In the genomic region with DNA sequence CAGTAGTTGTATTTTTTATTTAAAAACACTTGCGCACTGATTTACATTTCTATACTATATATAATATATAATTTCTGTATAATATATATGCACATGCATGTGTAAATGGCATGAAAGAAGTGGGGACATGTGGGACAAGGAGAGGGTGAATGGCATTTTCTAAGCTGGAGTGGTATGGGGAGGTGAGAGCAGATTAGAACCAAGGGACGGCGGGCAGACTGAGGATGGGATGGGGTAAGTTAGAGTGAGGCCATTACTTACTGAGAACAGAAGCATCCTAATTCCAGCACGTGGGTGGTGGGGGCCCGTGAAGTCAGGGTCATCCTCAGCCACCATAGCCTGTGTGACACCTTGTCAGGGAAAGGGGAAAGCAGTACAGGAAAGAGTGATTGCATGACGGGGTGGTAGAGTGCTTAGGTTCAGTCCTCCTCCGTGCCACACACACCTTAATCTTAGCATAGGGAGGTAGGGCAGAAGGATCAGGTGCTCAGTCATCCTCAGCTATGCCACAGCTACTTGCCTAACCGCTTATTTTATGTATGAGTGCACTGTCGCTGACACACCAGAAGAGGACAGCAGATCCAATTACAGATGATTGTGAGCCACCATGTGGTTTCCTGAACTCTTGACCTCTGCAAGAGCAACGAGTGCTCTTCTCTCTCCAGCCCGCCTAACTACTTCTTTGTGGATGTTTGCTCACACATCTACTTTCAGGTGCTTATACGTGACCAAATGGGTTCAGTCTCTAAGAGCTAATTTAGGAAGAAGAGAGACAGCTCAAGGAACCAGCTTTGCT, we compare ENCODE assay signal across 12 mouse cellular contexts. TPM values are rescaled to one million over a fixed set of nuclear protein-coding genes. Genes with fewer than 3 reads are reported as not detected.
DNase-seq lines count a peak whose midpoint lies in the region; ATAC-seq and TF ChIP-seq lines count a peak whose summit lies in the region.
"Had no signal": no experiment of that assay in that cellular context is flagged by ENCODE, and none has a peak within 500 bp of the region (broad histone marks: within the 10 kb centered on the region; RNA-seq: fewer than 3 reads in every experiment).

No protein-coding gene starts in this region.

- H3K4me1 ChIP-seq in intestine, embryonic 14.5 days (replicated peaks; ENCODE audit: control insufficient read depth, insufficient read depth, low read length): no peaks in the 10 kb centered on the region
- no peaks in the 10 kb centered on the region for H3K4me1 ChIP-seq in intestine, embryonic 16.5 days (ENCODE audit: control insufficient read depth, insufficient read depth, low read length)
- peaks cover 45% of the 10 kb centered on the region for H3K4me1 ChIP-seq in E14TG2a.4 (replicated peaks; ENCODE audit: low read depth, low read length)
- no peaks in the 10 kb centered on the region for H3K4me1 ChIP-seq in hindbrain, embryonic 13.5 days (replicated peaks)
- no peaks in the 10 kb centered on the region for H3K4me1 ChIP-seq in midbrain, embryonic 16.5 days (ENCODE audit: control insufficient read depth, insufficient read depth, low read length)
- H3K4me1 ChIP-seq: limb, embryonic 13.5 days had no signal

- no peak overlapping the region for H3K27ac ChIP-seq in intestine, embryonic 14.5 days (ENCODE audit: low read depth)
- H3K27ac ChIP-seq in intestine, embryonic 16.5 days (ENCODE audit: low read length): no peak overlapping the region
- no peak overlapping the region; the same call in 1 of the 2 replicates for H3K27ac ChIP-seq in hindbrain, embryonic 13.5 days
- no peak overlapping the region for H3K27ac ChIP-seq in midbrain, embryonic 16.5 days (ENCODE audit: low read length)
- H3K27ac ChIP-seq: limb, embryonic 13.5 days had no signal

- peak; percentile 44 for TF ChIP-seq CTCF in E14TG2a.4 (conservative IDR thresholded peaks at IDR 0.05; ENCODE audit: low read length)

- no peak overlapping the region for H3K9ac ChIP-seq in intestine, embryonic 14.5 days (ENCODE audit: low read length)
- no peak overlapping the region for H3K9ac ChIP-seq in intestine, embryonic 16.5 days (ENCODE audit: low read depth, low read length)
- no peak overlapping the region for H3K9ac ChIP-seq in hindbrain, embryonic 13.5 days
- no peak overlapping the region for H3K9ac ChIP-seq in midbrain, embryonic 16.5 days (ENCODE audit: low read depth, low read length)
- H3K9ac ChIP-seq: limb, embryonic 13.5 days had no signal

- DNase-seq in intestine, embryonic 14.5 days (ENCODE audit: low spot score): no peak
- DNase-seq in ovary, adult 18-20 months (ENCODE audit: low spot score): no peak
- no peak for DNase-seq in thymus, postnatal 36 days
- DNase-seq: heart, postnatal 4 days; right cerebral cortex, postnatal 4 days had no signal

- H3K4me3 ChIP-seq in intestine, embryonic 14.5 days (ENCODE audit: low read depth, low read length): no peak overlapping the region
- no peak overlapping the region for H3K4me3 ChIP-seq in intestine, embryonic 16.5 days (ENCODE audit: low read length)
- no peak overlapping the region for H3K4me3 ChIP-seq in E14TG2a.4 (replicated peaks; ENCODE audit: low read length)
- H3K4me3 ChIP-seq in hindbrain, embryonic 13.5 days: no peak overlapping the region
- no peak overlapping the region for H3K4me3 ChIP-seq in midbrain, embryonic 16.5 days (ENCODE audit: low read depth, low read length)
- H3K4me3 ChIP-seq: limb, embryonic 13.5 days had no signal

- WGBS in intestine, embryonic 14.5 days: 55% methylated on average over 12 of the region's 12 CpGs
- 54% methylated on average over 12 of the region's 12 CpGs for WGBS in intestine, embryonic 16.5 days
- 65% methylated on average over 12 of the region's 12 CpGs for WGBS in hindbrain, embryonic 13.5 days
- WGBS in midbrain, embryonic 16.5 days: 68% methylated on average over 12 of the region's 12 CpGs

- H3K27me3 ChIP-seq in intestine, embryonic 14.5 days (replicated peaks; ENCODE audit: control insufficient read depth, insufficient read depth, low read length): no peaks in the 10 kb centered on the region
- no peaks in the 10 kb centered on the region for H3K27me3 ChIP-seq in intestine, embryonic 16.5 days (replicated peaks; ENCODE audit: control insufficient read depth, insufficient read depth, low read length)
- no peaks in the 10 kb centered on the region for H3K27me3 ChIP-seq in E14TG2a.4 (ENCODE audit: insufficient read depth, low read length)
- no peaks in the 10 kb centered on the region for H3K27me3 ChIP-seq in hindbrain, embryonic 13.5 days
- no peaks in the 10 kb centered on the region for H3K27me3 ChIP-seq in midbrain, embryonic 16.5 days (ENCODE audit: control insufficient read depth, insufficient read depth, low read depth, low read length)
- H3K27me3 ChIP-seq: limb, embryonic 13.5 days had no signal

- ATAC-seq in intestine, embryonic 14.5 days (replicated peaks; ENCODE audit: low FRiP score, low TSS enrichment, low read depth): peak; percentile 38
- no peak for ATAC-seq in intestine, embryonic 16.5 days
- ATAC-seq in hindbrain, embryonic 13.5 days (ENCODE audit: low FRiP score): 0 out of 2 replicates have a peak, but pooled peaks have one; percentile 21
- ATAC-seq in midbrain, embryonic 16.5 days: peak; percentile 39; the same call in 1 of the 2 replicates
- no peak for ATAC-seq in granulocyte monocyte progenitor cell, adult 5-6 weeks (replicated peaks; ENCODE audit: poor library complexity, severe bottlenecking)

- peaks cover 32% of the 10 kb centered on the region for H3K36me3 ChIP-seq in intestine, embryonic 14.5 days (ENCODE audit: control insufficient read depth, insufficient read depth, low read length)
- H3K36me3 ChIP-seq in intestine, embryonic 16.5 days (ENCODE audit: control insufficient read depth, insufficient read depth, low read length): peaks cover 11% of the 10 kb centered on the region
- peaks cover 51% of the 10 kb centered on the region for H3K36me3 ChIP-seq in E14TG2a.4 (ENCODE audit: insufficient read depth, low read length)
- peaks cover 35% of the 10 kb centered on the region for H3K36me3 ChIP-seq in hindbrain, embryonic 13.5 days
- peaks cover 9% of the 10 kb centered on the region for H3K36me3 ChIP-seq in midbrain, embryonic 16.5 days (ENCODE audit: control insufficient read depth, insufficient read depth, low read length)

- H3K4me2 ChIP-seq in intestine, embryonic 14.5 days (ENCODE audit: low read length): no peak overlapping the region
- no peak overlapping the region for H3K4me2 ChIP-seq in intestine, embryonic 16.5 days (ENCODE audit: low read depth, low read length)
- H3K4me2 ChIP-seq in hindbrain, embryonic 13.5 days: no peak overlapping the region
- no peak overlapping the region for H3K4me2 ChIP-seq in midbrain, embryonic 16.5 days (ENCODE audit: low read length)
- H3K4me2 ChIP-seq: limb, embryonic 13.5 days had no signal

- H3K9me3 ChIP-seq in intestine, embryonic 14.5 days (ENCODE audit: control insufficient read depth, low read length): no peaks in the 10 kb centered on the region
- H3K9me3 ChIP-seq in intestine, embryonic 16.5 days (ENCODE audit: control insufficient read depth, low read length): no peaks in the 10 kb centered on the region
- no peaks in the 10 kb centered on the region for H3K9me3 ChIP-seq in E14TG2a.4 (ENCODE audit: low read length)
- H3K9me3 ChIP-seq in hindbrain, embryonic 13.5 days: no peaks in the 10 kb centered on the region
- H3K9me3 ChIP-seq in midbrain, embryonic 16.5 days (replicated peaks; ENCODE audit: control insufficient read depth, low read length, poor library complexity, severe bottlenecking): no peaks in the 10 kb centered on the region
- H3K9me3 ChIP-seq: G1E; limb, embryonic 13.5 days had no signal

RNA-seq across cellular contexts. Expression of a gene that starts 9.3 kb away (rescaled TPM):
- not detected in 2 replicates for polyA plus RNA-seq in intestine, embryonic 14.5 days (2014; fragmentation: Nextera tagmentation; extraction: Ambion mirVana)
- not detected in 2 replicates for polyA plus RNA-seq in intestine, embryonic 16.5 days (2015; fragmentation: Nextera tagmentation; extraction: Ambion mirVana)
- polyA plus RNA-seq in hindbrain, embryonic 13.5 days (2015; fragmentation: Nextera tagmentation; extraction: Ambion mirVana): not detected in 2 replicates
- not detected in 2 replicates for polyA plus RNA-seq in midbrain, embryonic 16.5 days (2015; fragmentation: Nextera tagmentation; extraction: Ambion mirVana)
- total RNA-seq in granulocyte monocyte progenitor cell, adult 5-6 weeks (2014; fragmentation: Nextera tagmentation): not detected in 2 replicates
- total RNA-seq in granulocyte monocyte progenitor cell, adult 5-6 weeks (2017): not detected in 2 replicates
- total RNA-seq: G1E; heart, postnatal 4 days had no signal
- polyA plus RNA-seq: G1E had no signal

RNA-seq across cellular contexts. Expression of a gene that starts 28.6 kb away (rescaled TPM):
- polyA plus RNA-seq in intestine, embryonic 14.5 days (2014; fragmentation: Nextera tagmentation; extraction: Ambion mirVana): 45.5 and 49.5 TPM in 2 replicates
- polyA plus RNA-seq in intestine, embryonic 16.5 days (2015; fragmentation: Nextera tagmentation; extraction: Ambion mirVana): 35.5 and 37.9 TPM in 2 replicates
- polyA plus RNA-seq in hindbrain, embryonic 13.5 days (2015; fragmentation: Nextera tagmentation; extraction: Ambion mirVana): 235 and 244 TPM in 2 replicates
- 27.6 and 31.0 TPM in 2 replicates for polyA plus RNA-seq in midbrain, embryonic 16.5 days (2015; fragmentation: Nextera tagmentation; extraction: Ambion mirVana)
- not detected in 2 replicates for total RNA-seq in granulocyte monocyte progenitor cell, adult 5-6 weeks (2014; fragmentation: Nextera tagmentation)
- not detected in 2 replicates for total RNA-seq in granulocyte monocyte progenitor cell, adult 5-6 weeks (2017)
- polyA plus RNA-seq: G1E had no signal

RNA-seq across cellular contexts. Expression of a gene that starts 29.3 kb away (rescaled TPM):
- 8.1 and 8.2 TPM in 2 replicates for polyA plus RNA-seq in intestine, embryonic 14.5 days (2014; fragmentation: Nextera tagmentation; extraction: Ambion mirVana)
- polyA plus RNA-seq in intestine, embryonic 16.5 days (2015; fragmentation: Nextera tagmentation; extraction: Ambion mirVana): 7.1 and 7.2 TPM in 2 replicates
- 5.6 and 5.7 TPM in 2 replicates for polyA plus RNA-seq in hindbrain, embryonic 13.5 days (2015; fragmentation: Nextera tagmentation; extraction: Ambion mirVana)
- 3.5 and 3.6 TPM in 2 replicates for polyA plus RNA-seq in midbrain, embryonic 16.5 days (2015; fragmentation: Nextera tagmentation; extraction: Ambion mirVana)
- total RNA-seq in granulocyte monocyte progenitor cell, adult 5-6 weeks (2014; fragmentation: Nextera tagmentation): not detected in 2 replicates
- total RNA-seq in granulocyte monocyte progenitor cell, adult 5-6 weeks (2017): not detected in 2 replicates

RNA-seq across cellular contexts. Expression of a gene that starts 35.4 kb away (rescaled TPM):
- 100 and 104 TPM in 2 replicates for polyA plus RNA-seq in intestine, embryonic 14.5 days (2014; fragmentation: Nextera tagmentation; extraction: Ambion mirVana)
- 72.9 and 73.6 TPM in 2 replicates for polyA plus RNA-seq in intestine, embryonic 16.5 days (2015; fragmentation: Nextera tagmentation; extraction: Ambion mirVana)
- polyA plus RNA-seq in hindbrain, embryonic 13.5 days (2015; fragmentation: Nextera tagmentation; extraction: Ambion mirVana): 88.5 and 100.0 TPM in 2 replicates
- polyA plus RNA-seq in midbrain, embryonic 16.5 days (2015; fragmentation: Nextera tagmentation; extraction: Ambion mirVana): 89.8 and 92.8 TPM in 2 replicates
- 127 and 141 TPM in 2 replicates for total RNA-seq in granulocyte monocyte progenitor cell, adult 5-6 weeks (2014; fragmentation: Nextera tagmentation)
- total RNA-seq in granulocyte monocyte progenitor cell, adult 5-6 weeks (2017): 180 and 222 TPM in 2 replicates

RNA-seq across cellular contexts. Expression of a gene that starts 35.7 kb away (rescaled TPM):
- 9.5 and 11.0 TPM in 2 replicates for polyA plus RNA-seq in intestine, embryonic 14.5 days (2014; fragmentation: Nextera tagmentation; extraction: Ambion mirVana)
- 5.8 and 7.1 TPM in 2 replicates for polyA plus RNA-seq in intestine, embryonic 16.5 days (2015; fragmentation: Nextera tagmentation; extraction: Ambion mirVana)
- polyA plus RNA-seq in hindbrain, embryonic 13.5 days (2015; fragmentation: Nextera tagmentation; extraction: Ambion mirVana): 5.9 and 8.7 TPM in 2 replicates
- polyA plus RNA-seq in midbrain, embryonic 16.5 days (2015; fragmentation: Nextera tagmentation; extraction: Ambion mirVana): 4.8 and 6.4 TPM in 2 replicates
- 6.6 and 16.8 TPM in 2 replicates for total RNA-seq in granulocyte monocyte progenitor cell, adult 5-6 weeks (2014; fragmentation: Nextera tagmentation)
- total RNA-seq in granulocyte monocyte progenitor cell, adult 5-6 weeks (2017): 7.9 and 17.8 TPM in 2 replicates

Comparison
In these comparisons a context has a peak if more than half of its experiments do, and no peak if none do; other contexts are left out.
1. ATAC-seq: peak in intestine, embryonic 14.5 days (single experiment), hindbrain, embryonic 13.5 days (single experiment) and midbrain, embryonic 16.5 days (single experiment); none in intestine, embryonic 16.5 days (single experiment) and granulocyte monocyte progenitor cell, adult 5-6 weeks (single experiment).